7 mouse cellular contexts compared by ENCODE assay signal in the genomic region with DNA sequence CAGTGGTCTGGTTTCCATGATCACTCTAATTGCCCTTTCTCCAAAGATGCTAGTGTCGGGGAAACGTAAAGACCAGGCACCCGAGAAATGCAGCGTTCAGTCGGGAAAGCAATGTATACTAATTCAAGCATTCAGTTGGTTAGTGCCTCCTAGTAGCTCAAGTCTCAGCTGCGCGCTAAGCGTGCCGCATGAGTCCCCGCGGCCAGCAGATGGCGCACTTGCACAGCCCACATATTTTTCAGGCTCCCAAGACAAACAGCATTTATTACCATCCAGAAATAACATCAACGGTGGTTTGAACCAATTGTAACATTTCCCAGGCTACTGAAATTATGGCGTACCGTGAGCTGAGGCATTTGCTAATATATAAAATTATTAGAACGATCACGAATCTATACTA.
DNase-seq lines count a peak whose midpoint lies in the region; ATAC-seq lines count a peak whose summit lies in the region.

No protein-coding gene starts in this region.

- H3K9me3 ChIP-seq in intestine, embryonic 16.5 days (ENCODE audit: control insufficient read depth, low read length), result no peaks in the 10 kb centered on the region
- no peaks in the 10 kb centered on the region for H3K9me3 ChIP-seq in midbrain, embryonic 12.5 days

- H3K27me3 ChIP-seq in intestine, embryonic 16.5 days (replicated peaks; ENCODE audit: control insufficient read depth, insufficient read depth, low read length), result no peaks in the 10 kb centered on the region
- H3K27me3 ChIP-seq in midbrain, embryonic 12.5 days, result peaks cover 21% of the 10 kb centered on the region

- DNase-seq in WW6 (ENCODE audit: low read depth, low spot score), result peak; percentile 40
- peak; percentile 42 for DNase-seq in cerebellum, adult 11-12 months
- DNase-seq in forelimb bud, embryonic 11.5 days (ENCODE audit: low read depth, low spot score), result peak; percentile 79
- DNase-seq in left cerebral cortex, adult 9 months (ENCODE audit: low spot score in 2 of 2), result peak; percentile 11 to 83
- peak; percentile 6 for DNase-seq in spleen, adult 12 weeks (ENCODE audit: low spot score)

- ATAC-seq in intestine, embryonic 16.5 days, result peak; percentile 53; the same call in 1 of the 2 replicates
- ATAC-seq in midbrain, embryonic 12.5 days (ENCODE audit: low FRiP score, low read depth), result peak; percentile 47; the same call in 1 of the 2 replicates

- H3K4me2 ChIP-seq in intestine, embryonic 16.5 days (ENCODE audit: low read depth, low read length), result no peak overlapping the region
- no peak overlapping the region for H3K4me2 ChIP-seq in midbrain, embryonic 12.5 days (replicated peaks)

- 10% methylated on average over 17 of the region's 17 CpGs for WGBS in intestine, embryonic 16.5 days
- 11% methylated on average over 17 of the region's 17 CpGs for WGBS in midbrain, embryonic 12.5 days

- H3K4me1 ChIP-seq in intestine, embryonic 16.5 days (ENCODE audit: control insufficient read depth, insufficient read depth, low read length), result no peaks in the 10 kb centered on the region
- no peaks in the 10 kb centered on the region for H3K4me1 ChIP-seq in midbrain, embryonic 12.5 days

- H3K9ac ChIP-seq in intestine, embryonic 16.5 days (ENCODE audit: low read depth, low read length), result no peak overlapping the region
- H3K9ac ChIP-seq in midbrain, embryonic 12.5 days (replicated peaks), result no peak overlapping the region

- H3K4me3 ChIP-seq in intestine, embryonic 16.5 days (ENCODE audit: low read length), result no peak overlapping the region
- no peak overlapping the region for H3K4me3 ChIP-seq in midbrain, embryonic 12.5 days

- H3K27ac ChIP-seq in intestine, embryonic 16.5 days (ENCODE audit: low read length), result no peak overlapping the region
- no peak overlapping the region for H3K27ac ChIP-seq in midbrain, embryonic 12.5 days (replicated peaks)

- no peaks in the 10 kb centered on the region for H3K36me3 ChIP-seq in intestine, embryonic 16.5 days (ENCODE audit: control insufficient read depth, insufficient read depth, low read length)
- no peaks in the 10 kb centered on the region for H3K36me3 ChIP-seq in midbrain, embryonic 12.5 days

Comparison
In these comparisons a context has a peak if more than half of its experiments do, and no peak if none do; other contexts are left out.
1. DNase-seq: peak in every context shown above with its lines; median percentile 79 in forelimb bud, embryonic 11.5 days; 47 in left cerebral cortex, adult 9 months; 42 in cerebellum, adult 11-12 months; 40 in WW6; 6 in spleen, adult 12 weeks.